Mouse (Mus musculus) heart, postnatal 0 days (tissue): Measurements from ENCODE around the gene Rbm43.

ENCODE experiments used
- CTCF ChIP-seq: IDR thresholded peaks from 2 replicates; pipeline ENCODE4 v1.5.1; 2016; ENCODE audit warnings: antibody characterized with exemption, control low read depth, low read depth
- EP300 ChIP-seq: IDR thresholded peaks from 2 replicates; pipeline ENCODE4 v1.6.1; 2016; ENCODE audit warnings: antibody characterized with exemption, low read depth

- TF ChIP-seq CTCF (no peak), EP300 (no peak)
These were observed 10.8 kb upstream of the Rbm43 start for GRCm38 (mm10) chr2:51945812-51946211.
